Mouse (Mus musculus) liver, embryonic 13.5 days (tissue): ENCODE measurements around the gene March2. TPM values are rescaled to one million over a fixed set of nuclear protein-coding genes. Genes with fewer than 3 reads are reported as not detected.
A peak's percentile ranks its signal among the peaks of the same experiment; 100 is the strongest.
"Not testable (repeated sequence)": the region's sequence is repeated elsewhere in the genome, so short reads cannot be mapped to it uniquely, and the experiment has no call there.

Source experiments
- ATAC-seq: fragments of 200-750 bp; cut with Nextera tagmentation; 2 replicates; pipeline ENCODE4 v1.8.0; 2017; ENCODE audit warnings: low read depth, mild to moderate bottlenecking, moderate number of reproducible peaks, moderate library complexity
- DNase-seq: peaks from one replicate; pipeline ENCODE4 v3.0.0; 2022
- H3K27ac ChIP-seq: fragments of 300-500 bp; sonication (generic); 2 replicates; pipeline ENCODE4 v1.5.1; 2015; ENCODE audit warnings: moderate library complexity, mild to moderate bottlenecking, inconsistent platforms
- H3K27me3 ChIP-seq: fragments of 300-500 bp; sonication (generic); 2 replicates; pipeline ENCODE4 v1.6.1; 2015; ENCODE audit warnings: mild to moderate bottlenecking, inconsistent platforms
- H3K36me3 ChIP-seq: fragments of 300-500 bp; sonication (generic); 2 replicates; pipeline ENCODE4 v1.6.1; 2015; ENCODE audit warnings: mild to moderate bottlenecking, inconsistent platforms
- H3K4me1 ChIP-seq: fragments of 300-500 bp; sonication (generic); replicated peaks from 2 replicates; pipeline ENCODE4 v1.6.1; 2015; ENCODE audit warnings: inconsistent platforms
- H3K4me2 ChIP-seq: fragments of 300-500 bp; sonication (generic); 2 replicates; pipeline ENCODE4 v1.6.1; 2015; ENCODE audit warnings: inconsistent platforms, mild to moderate bottlenecking, moderate library complexity
- H3K4me3 ChIP-seq: fragments of 300-500 bp; sonication (generic); replicated peaks from 2 replicates; pipeline ENCODE4 v1.5.1; 2015; ENCODE audit warnings: mild to moderate bottlenecking, inconsistent platforms
- H3K9ac ChIP-seq: fragments of 300-500 bp; sonication (generic); 2 replicates; pipeline ENCODE4 v1.6.1; 2015; ENCODE audit warnings: mild to moderate bottlenecking, inconsistent platforms
- H3K9me3 ChIP-seq: fragments of 300-500 bp; sonication (generic); replicated peaks from 2 replicates; pipeline ENCODE4 v1.6.1; 2016; ENCODE audit warnings: inconsistent platforms
- whole genome bisulfite sequencing: fragments of 180-500 bp; shearing (Covaris S2); methylation state at CpG from one replicate; pipeline ENCODE4 v1.1.7; 2015; ENCODE audit not compliant: insufficient replicate concordance; 5-methylcytosine and 5-hydroxymethylcytosine counted together
- polyA plus RNA-seq: library from polyadenylated mRNA; unstranded; fragments of >200 nt; fragmentation: Nextera tagmentation; extraction: Ambion mirVana; gene quantifications from 2 replicates; pipeline ENCODE4 v1.2.1, GENCODE M21; 2015

Gene March2
- polyA plus RNA-seq, 1 experiment from 2014 or later = 231 TPM

- Histone ChIP-seq H3K9ac (no peak overlapping the region), H3K27ac (no peak overlapping the region), H3K27me3 (no peaks in the 10 kb centered on the region), H3K4me2 (no peak overlapping the region), H3K4me3 (no peak overlapping the region), H3K36me3 (peaks cover 65% of the 10 kb centered on the region), H3K4me1 (peaks cover 27% of the 10 kb centered on the region), H3K9me3 (no peaks in the 10 kb centered on the region)
- DNase-seq = no peak
- no peak for ATAC-seq
- 92% methylated on average over 5 of the region's 5 CpGs for whole genome bisulfite sequencing
Measured at GRCm38 (mm10) chr17:33749451-33749850, 31.0 kb upstream of the March2 start.

- Histone ChIP-seq H3K9ac (no peak overlapping the region), H3K4me1 (peaks cover 11% of the 10 kb centered on the region), H3K27ac (no peak overlapping the region; the same call in 1 of the 2 replicates), H3K27me3 (no peaks in the 10 kb centered on the region), H3K36me3 (peaks cover 55% of the 10 kb centered on the region), H3K9me3 (no peaks in the 10 kb centered on the region), H3K4me3 (no peak overlapping the region), H3K4me2 (no peak overlapping the region)
- ATAC-seq (peak; percentile 62; the same call in 1 of the 2 replicates), DNase-seq (peak; percentile 29)
- 53% methylated on average over 2 of the region's 2 CpGs for WGBS
Measured at GRCm38 (mm10) chr17:33746011-33746410, 27.5 kb upstream of the March2 start.

GRCm38 (mm10) chr17:33744686-33745384 lies 26.4 kb upstream of the March2 start:
- Histone ChIP-seq H3K4me2 (no peak overlapping the region), H3K4me3 (no peak overlapping the region), H3K9me3 (no peaks in the 10 kb centered on the region), H3K4me1 (peaks cover 11% of the 10 kb centered on the region), H3K27ac (no peak overlapping the region), H3K36me3 (peaks cover 44% of the 10 kb centered on the region), H3K9ac (no peak overlapping the region), H3K27me3 (no peaks in the 10 kb centered on the region)
- 71% methylated on average over 5 of the region's 5 CpGs for WGBS
- no peak for ATAC-seq
- no peak for DNase-seq

GRCm38 (mm10) chr17:33742420-33742819 lies 23.9 kb upstream of the March2 start:
- H3K36me3 ChIP-seq = peaks cover 19% of the 10 kb centered on the region
- no peak overlapping the region for H3K4me2 ChIP-seq
- 84% methylated on average over 1 of the region's 1 CpGs for WGBS
- H3K9me3 ChIP-seq = no peaks in the 10 kb centered on the region
- H3K4me3 ChIP-seq = no peak overlapping the region
- no peak for DNase-seq
- no peaks in the 10 kb centered on the region for H3K27me3 ChIP-seq
- ATAC-seq = no peak
- peaks cover 9% of the 10 kb centered on the region for H3K4me1 ChIP-seq
- no peak overlapping the region for H3K27ac ChIP-seq
- H3K9ac ChIP-seq = no peak overlapping the region

DNA sequence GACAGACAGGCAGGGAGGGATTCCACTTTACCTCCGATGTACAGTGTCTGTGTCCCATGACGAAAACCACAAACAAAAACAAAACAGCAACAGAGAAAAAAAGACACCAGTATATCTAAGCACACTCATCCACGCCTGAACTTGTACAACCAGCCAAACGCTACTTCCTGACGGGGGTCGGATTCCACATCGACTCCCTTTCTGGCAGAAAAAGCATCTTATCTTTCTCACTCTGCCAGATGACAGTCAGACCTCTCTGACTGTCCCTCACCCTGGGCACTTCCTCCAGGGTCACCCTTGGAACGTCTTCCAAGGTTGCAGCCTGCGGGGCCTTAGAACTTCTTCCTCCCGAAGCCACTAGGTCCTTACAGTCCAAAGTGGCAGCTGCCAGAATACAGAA lies 15.1 kb upstream of the March2 start:
- H3K27ac ChIP-seq, H3K4me3 ChIP-seq, ATAC-seq, H3K36me3 ChIP-seq, DNase-seq, H3K27me3 ChIP-seq, H3K4me2 ChIP-seq, H3K9ac ChIP-seq, H3K4me1 ChIP-seq, H3K9me3 ChIP-seq: not testable (repeated sequence)
- WGBS = 32% methylated on average over 10 of the region's 10 CpGs

DNA sequence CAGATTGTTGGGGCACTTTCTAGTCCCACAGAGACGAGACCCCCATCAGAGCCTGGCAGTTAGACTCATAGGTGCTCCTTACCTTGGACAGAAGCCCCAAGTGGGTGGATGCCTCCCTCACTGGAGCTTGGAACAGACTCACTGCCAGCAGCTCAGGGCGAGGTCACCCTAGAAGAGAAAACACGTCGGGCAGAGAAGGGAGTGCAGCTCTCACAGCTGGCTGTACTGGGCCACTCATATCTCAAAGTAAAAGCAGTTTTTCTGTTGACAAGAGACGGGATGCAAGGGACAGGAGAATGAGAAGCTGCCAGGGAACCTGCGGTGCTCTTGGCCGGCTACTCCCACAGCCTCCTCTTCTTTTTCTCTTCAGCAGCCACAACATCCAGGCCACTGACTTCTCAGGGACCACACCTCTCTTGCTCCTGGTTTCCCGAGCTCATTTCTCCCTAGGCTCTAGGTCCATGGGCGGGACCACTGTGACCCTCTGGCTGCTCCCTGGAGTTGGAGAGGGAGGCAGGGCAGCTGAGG lies 14.2 kb upstream of the March2 start:
- not testable (repeated sequence) for H3K4me2 ChIP-seq, H3K4me1 ChIP-seq, DNase-seq, H3K27ac ChIP-seq, H3K27me3 ChIP-seq, ATAC-seq, H3K36me3 ChIP-seq, H3K4me3 ChIP-seq, H3K9ac ChIP-seq, H3K9me3 ChIP-seq
- WGBS = 53% methylated on average over 9 of the region's 9 CpGs

GRCm38 (mm10) chr17:33729215-33729614 lies 10.7 kb upstream of the March2 start:
- DNase-seq (no peak), ATAC-seq (no peak)
- Histone ChIP-seq H3K9me3 (no peaks in the 10 kb centered on the region), H3K27me3 (no peaks in the 10 kb centered on the region), H3K27ac (no peak overlapping the region), H3K9ac (no peak overlapping the region), H3K4me3 (no peak overlapping the region), H3K4me1 (no peaks in the 10 kb centered on the region), H3K36me3 (no peaks in the 10 kb centered on the region), H3K4me2 (no peak overlapping the region)
- WGBS = 50% methylated on average over 2 of the region's 2 CpGs

DNA sequence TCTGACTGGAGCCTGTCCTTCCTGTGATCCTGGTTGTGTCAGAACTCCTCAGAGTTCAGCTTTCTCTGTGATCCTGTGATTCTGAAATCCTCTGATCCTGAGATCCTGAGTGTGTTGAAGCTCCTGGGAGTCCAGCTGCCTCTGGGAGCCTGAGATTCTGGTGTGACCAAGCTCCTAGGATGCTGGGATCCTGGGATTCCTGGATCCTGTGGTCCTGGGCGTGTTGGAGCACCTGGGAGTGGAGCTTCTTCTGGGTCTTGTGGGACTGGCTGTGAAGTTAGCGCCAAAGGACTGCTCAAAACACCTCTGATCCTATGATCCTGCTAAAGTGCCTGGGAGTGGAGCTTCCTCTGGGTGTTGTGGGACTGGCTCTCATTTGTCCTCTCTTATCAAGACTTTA lies 9.9 kb upstream of the March2 start:
- no peaks in the 10 kb centered on the region for H3K27me3 ChIP-seq
- no peak for ATAC-seq
- H3K4me3 ChIP-seq = no peak overlapping the region
- H3K27ac ChIP-seq = no peak overlapping the region
- no peak for DNase-seq
- H3K36me3 ChIP-seq = no peaks in the 10 kb centered on the region
- WGBS = 64% methylated on average over 2 of the region's 2 CpGs
- H3K9ac ChIP-seq = no peak overlapping the region
- no peaks in the 10 kb centered on the region for H3K9me3 ChIP-seq
- H3K4me1 ChIP-seq = no peaks in the 10 kb centered on the region
- H3K4me2 ChIP-seq = no peak overlapping the region

DNA sequence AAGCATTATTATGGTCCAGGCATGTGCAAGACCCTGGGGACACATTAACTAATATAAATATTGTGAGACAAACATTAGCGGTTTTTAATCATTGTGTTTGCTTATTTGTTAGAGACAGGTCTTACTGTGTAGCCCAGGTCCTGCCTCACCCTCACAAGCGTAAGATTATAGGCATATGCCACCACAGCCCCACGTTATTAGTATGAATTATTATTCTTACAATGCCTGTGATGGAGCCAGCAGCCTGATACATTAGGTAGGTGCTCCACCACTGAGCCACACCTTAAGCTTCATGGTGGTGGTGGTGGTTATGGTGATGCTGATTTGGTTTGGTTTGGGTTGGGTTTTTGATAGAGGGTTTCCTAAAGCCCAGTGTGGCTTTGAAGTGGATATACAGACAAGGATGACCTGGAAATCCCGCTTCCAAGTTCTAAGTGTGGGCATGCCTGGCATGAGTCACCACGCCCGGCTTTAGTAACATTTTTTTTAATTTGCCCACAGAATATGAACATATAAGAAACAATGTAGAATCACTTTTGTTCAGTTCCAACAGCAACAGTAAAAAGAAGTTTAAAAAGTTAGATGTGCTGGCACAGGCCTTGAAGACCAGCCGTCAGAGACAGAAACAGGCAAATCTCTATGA lies 1.4 kb upstream of the March2 start:
- Histone ChIP-seq H3K36me3 (peaks cover 19% of the 10 kb centered on the region), H3K27ac (peak overlapping the region; percentile 69), H3K4me1 (peaks cover 40% of the 10 kb centered on the region), H3K4me2 (no peak overlapping the region), H3K9me3 (no peaks in the 10 kb centered on the region), H3K9ac (peak overlapping the region; percentile 46; the same call in 1 of the 2 replicates), H3K4me3 (no peak overlapping the region), H3K27me3 (no peaks in the 10 kb centered on the region)
- no peak for DNase-seq
- ATAC-seq = no peak
- 86% methylated on average over 7 of the region's 7 CpGs for WGBS

DNA sequence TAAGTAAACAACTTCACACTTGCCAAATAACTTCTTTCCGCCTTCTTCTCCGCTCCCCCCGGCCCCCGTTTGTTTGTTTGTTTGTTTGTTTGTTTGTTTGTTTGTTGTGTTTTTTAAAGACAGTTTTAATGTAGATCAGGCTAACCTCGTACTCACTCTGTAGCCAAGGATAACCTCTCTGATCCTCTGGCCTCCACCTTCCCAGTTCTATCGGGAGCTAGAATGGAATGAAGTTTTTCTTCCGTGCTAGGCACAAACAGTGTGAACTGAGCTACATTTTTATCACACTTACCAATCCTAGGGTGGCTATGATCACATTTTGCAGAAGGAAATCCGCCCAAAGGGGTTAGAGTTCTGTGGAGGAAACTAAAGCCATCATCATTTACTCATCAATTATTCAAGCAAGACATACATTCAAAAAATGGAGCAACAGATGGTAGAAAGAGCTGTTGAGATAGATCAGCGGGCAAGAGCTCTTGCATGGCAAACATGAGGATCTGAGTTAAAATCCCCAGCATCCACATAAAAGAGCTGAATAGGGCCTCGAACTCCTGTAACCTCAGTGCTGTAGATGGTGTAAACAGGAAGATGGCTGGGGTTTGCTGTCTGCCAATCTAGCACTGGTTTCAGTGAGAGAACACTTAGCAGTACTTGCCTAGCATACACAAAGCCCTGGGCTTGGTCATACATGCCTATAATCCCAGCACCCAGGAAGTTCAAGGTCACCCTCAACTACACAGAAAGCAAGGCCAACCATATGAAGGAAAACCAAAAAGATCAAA lies 665 bp upstream of the March2 start:
- no peaks in the 10 kb centered on the region for H3K27me3 ChIP-seq
- ATAC-seq = no peak
- H3K9ac ChIP-seq = peak overlapping the region; percentile 46
- H3K36me3 ChIP-seq = peaks cover 19% of the 10 kb centered on the region
- no peaks in the 10 kb centered on the region for H3K9me3 ChIP-seq
- no peak for DNase-seq
- H3K4me1 ChIP-seq = peaks cover 47% of the 10 kb centered on the region
- H3K4me2 ChIP-seq = peak overlapping the region; percentile 39
- peak overlapping the region; percentile 69 for H3K27ac ChIP-seq
- H3K4me3 ChIP-seq = peak overlapping the region; percentile 18
- 37% methylated on average over 10 of the region's 10 CpGs for WGBS

- 6% methylated on average over 8 of the region's 8 CpGs for WGBS
- H3K4me1 ChIP-seq = peaks cover 53% of the 10 kb centered on the region
- DNase-seq = no peak
- peak overlapping the region; percentile 93 for H3K4me3 ChIP-seq
- H3K27ac ChIP-seq = peak overlapping the region; percentile 97
- H3K9ac ChIP-seq = peak overlapping the region; percentile 96
- H3K4me2 ChIP-seq = peak overlapping the region; percentile 71
- no peaks in the 10 kb centered on the region for H3K9me3 ChIP-seq
- no peaks in the 10 kb centered on the region for H3K27me3 ChIP-seq
- no peak for ATAC-seq
- H3K36me3 ChIP-seq = peaks cover 19% of the 10 kb centered on the region
Measured at GRCm38 (mm10) chr17:33717982-33718381, 488 bp downstream of the March2 start.
